Mouse (Mus musculus) small intestine, adult 2 months (tissue): ENCODE data around the gene Sema4d. TPM values are rescaled to one million over a fixed set of nuclear protein-coding genes. Genes with fewer than 3 reads are reported as not detected.

Source experiments
- H3K27ac ChIP-seq: fragments of 200-500 bp; 2 replicates; pipeline ENCODE4 v1.5.1; 2012; ENCODE audit warnings: low read depth, low read length, control low read depth, inconsistent platforms; ENCODE audit not compliant: insufficient read depth
- H3K27me3 ChIP-seq: fragments of 200-500 bp; 2 replicates; pipeline ENCODE4 v1.6.1; 2012; ENCODE audit warnings: mild to moderate bottlenecking, moderate library complexity, low read length, inconsistent platforms; ENCODE audit not compliant: control insufficient read depth, insufficient read depth
- H3K36me3 ChIP-seq: fragments of 200-500 bp; 2 replicates; pipeline ENCODE4 v1.6.1; 2012; ENCODE audit warnings: mild to moderate bottlenecking, low read length, control low read depth, inconsistent platforms; ENCODE audit not compliant: control insufficient read depth, insufficient read depth
- H3K4me1 ChIP-seq: fragments of 200-500 bp; 2 replicates; pipeline ENCODE4 v1.6.1; 2012; ENCODE audit warnings: low read length, inconsistent platforms, mixed read lengths; ENCODE audit not compliant: control insufficient read depth, insufficient read depth, insufficient read length
- H3K4me3 ChIP-seq: fragments of 200-500 bp; 2 replicates; pipeline ENCODE4 v1.5.1; 2012; ENCODE audit warnings: low read depth, mild to moderate bottlenecking, control low read depth, inconsistent platforms, low read length, moderate library complexity
- CTCF ChIP-seq: fragments of 200-500 bp; IDR thresholded peaks from 2 replicates; pipeline ENCODE4 v1.5.1; 2012; ENCODE audit warnings: low read depth, mild to moderate bottlenecking, control low read depth, inconsistent platforms, low read length, moderate library complexity, mixed read lengths; ENCODE audit not compliant: insufficient replicate concordance, insufficient read length; ENCODE audit errors: extremely low read depth
- POLR2A ChIP-seq: fragments of 200-500 bp; IDR thresholded peaks from 2 replicates; pipeline ENCODE4 v1.6.1; 2012; ENCODE audit warnings: low read depth, mild to moderate bottlenecking, control low read depth, inconsistent platforms, low read length, moderate library complexity
- WGBS: fragments of 180-500 bp; shearing (Covaris S2); methylation state at CpG from one replicate; pipeline ENCODE4 v1.1.7; 2018; 5-methylcytosine and 5-hydroxymethylcytosine counted together
- polyA plus RNA-seq: library from polyadenylated mRNA; depleted of rRNA; stranded (reverse); fragments of >200 nt; gene quantifications from 2 replicates; pipeline ENCODE4 v1.2.3, GENCODE M21; 2012

Sema4d gene
- polyA plus RNA-seq, 1 experiment, result 15.1 TPM

- Histone ChIP-seq H3K36me3 (peaks cover 9% of the 10 kb centered on the region), H3K27me3 (no peaks in the 10 kb centered on the region), H3K27ac (no peak overlapping the region), H3K4me3 (no peak overlapping the region), H3K4me1 (no peaks in the 10 kb centered on the region)
- WGBS, result 87% methylated on average over 5 of the region's 5 CpGs
- TF ChIP-seq CTCF (no peak), POLR2A (no peak)
These were observed 89.7 kb downstream of the Sema4d start for GRCm38 (mm10) chr13:51703893-51704292.

GRCm38 (mm10) chr13:51698318-51698717, 95.2 kb downstream of the Sema4d start:
- 0 out of 2 replicates have a peak, but pooled peaks cover 3% of the 10 kb centered on the region for H3K4me1 ChIP-seq

GRCm38 (mm10) chr13:51697897-51698296, 95.7 kb downstream of the Sema4d start:
- H3K27me3 ChIP-seq, result no peaks in the 10 kb centered on the region
- H3K4me1 ChIP-seq, result 0 out of 2 replicates have a peak, but pooled peaks cover 3% of the 10 kb centered on the region
- H3K36me3 ChIP-seq, result peaks cover under 1% of the 10 kb centered on the region; the same call in 1 of the 2 replicates
- H3K4me3 ChIP-seq, result no peak overlapping the region
- WGBS, result 45% methylated on average over 4 of the region's 4 CpGs
- TF ChIP-seq CTCF (no peak), POLR2A (no peak)
- H3K27ac ChIP-seq, result no peak overlapping the region

More at GRCm38 (mm10) chr13:51698318-51698717, 95.2 kb downstream of the Sema4d start:
- Histone ChIP-seq H3K36me3 (peaks cover 5% of the 10 kb centered on the region; the same call in 1 of the 2 replicates), H3K27ac (no peak overlapping the region), H3K4me3 (no peak overlapping the region), H3K27me3 (no peaks in the 10 kb centered on the region)
- WGBS, result 55% methylated on average over 3 of the region's 3 CpGs
- TF ChIP-seq CTCF (no peak), POLR2A (no peak)

GRCm38 (mm10) chr13:51697455-51697854, 96.1 kb downstream of the Sema4d start:
- no peak overlapping the region for H3K27ac ChIP-seq
- no peak overlapping the region for H3K4me3 ChIP-seq
- WGBS, result 23% methylated on average over 6 of the region's 6 CpGs
- H3K4me1 ChIP-seq, result 0 out of 2 replicates have a peak, but pooled peaks cover 3% of the 10 kb centered on the region
- H3K36me3 ChIP-seq, result no peaks in the 10 kb centered on the region; the same call in 1 of the 2 replicates
- H3K27me3 ChIP-seq, result no peaks in the 10 kb centered on the region
- TF ChIP-seq CTCF (no peak), POLR2A (no peak)

- H3K4me3 ChIP-seq, result no peak overlapping the region
- H3K4me1 ChIP-seq, result 0 out of 2 replicates have a peak, but pooled peaks cover 3% of the 10 kb centered on the region
- H3K27ac ChIP-seq, result no peak overlapping the region
- TF ChIP-seq CTCF (no peak), POLR2A (no peak)
- no peaks in the 10 kb centered on the region; the same call in 1 of the 2 replicates for H3K36me3 ChIP-seq
- no peaks in the 10 kb centered on the region for H3K27me3 ChIP-seq
These were observed 97.1 kb downstream of the Sema4d start for GRCm38 (mm10) chr13:51696481-51696880.

- Histone ChIP-seq H3K4me3 (no peak overlapping the region), H3K27ac (no peak overlapping the region), H3K27me3 (no peaks in the 10 kb centered on the region), H3K4me1 (peaks cover 7% of the 10 kb centered on the region; the same call in 1 of the 2 replicates), H3K36me3 (peaks cover 29% of the 10 kb centered on the region)
- WGBS, result 67% methylated on average over 3 of the region's 3 CpGs
- TF ChIP-seq POLR2A (no peak), CTCF (no peak)
These were observed 104.9 kb downstream of the Sema4d start for GRCm38 (mm10) chr13:51688688-51689087.

- TF ChIP-seq POLR2A, result no peak
- TF ChIP-seq CTCF, result no peak
- Histone ChIP-seq H3K4me1 (peaks cover 7% of the 10 kb centered on the region; the same call in 1 of the 2 replicates), H3K4me3 (no peak overlapping the region), H3K27ac (no peak overlapping the region), H3K36me3 (peaks cover 43% of the 10 kb centered on the region), H3K27me3 (no peaks in the 10 kb centered on the region)
- WGBS, result 94% methylated on average over 5 of the region's 5 CpGs
These were observed 106.6 kb downstream of the Sema4d start for GRCm38 (mm10) chr13:51686966-51687365.
